Mouse (Mus musculus) cerebellum, postnatal 14 days (tissue): ENCODE data around the gene Med22.
A peak's percentile ranks its signal among the peaks of the same experiment; 100 is the strongest.
"Not testable (repeated sequence)": the region's sequence is repeated elsewhere in the genome, so short reads cannot be mapped to it uniquely, and the experiment has no call there.

Source experiments
- DNase-seq, 2 experiments: peaks; one replicate each; pipeline ENCODE4 v3.0.0; 2021; ENCODE audit warnings: mixed read lengths in 2 of 2

Med22 gene

DNA sequence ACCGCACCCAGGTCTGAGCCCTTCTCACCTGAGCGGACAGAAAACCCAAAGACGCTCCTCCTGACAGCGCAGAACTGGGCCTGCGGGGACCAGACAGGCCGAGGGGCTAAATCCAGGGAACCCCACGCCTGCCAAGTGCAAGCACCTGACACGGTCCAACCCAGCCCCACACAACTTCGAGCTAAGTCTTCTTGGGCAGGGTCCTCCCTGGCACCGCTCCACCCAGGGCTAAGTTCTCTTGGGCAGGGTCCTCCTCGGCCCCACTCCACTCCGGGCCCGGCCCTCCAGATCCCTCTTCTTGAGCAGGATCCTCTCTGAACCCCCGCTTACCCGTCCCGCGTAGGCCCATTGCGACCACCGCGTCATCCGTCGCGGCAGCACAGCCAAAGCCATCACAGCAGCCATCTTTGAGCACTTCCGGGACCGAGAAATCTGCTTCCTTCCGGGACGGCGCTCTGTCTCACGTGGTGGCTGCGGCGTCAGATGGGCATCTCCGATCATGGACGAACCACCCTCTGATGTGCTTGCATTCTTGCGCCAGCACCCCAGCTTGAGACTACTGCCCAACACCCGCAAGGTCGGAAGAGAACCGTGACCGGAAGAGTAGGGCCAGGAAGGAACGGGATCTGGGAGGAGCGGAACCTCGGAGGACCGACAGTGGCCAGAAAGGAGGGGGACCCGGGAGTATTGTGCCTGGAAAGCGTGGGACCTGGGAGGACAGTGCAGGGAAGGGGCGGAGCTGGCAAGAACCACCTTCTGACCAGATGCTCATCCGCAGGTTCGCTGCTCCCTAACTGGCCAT lies 5.7 kb upstream of the Med22 start, which contains the start of the genes Surf2 and Surf1:
Gene Surf2 (plus strand): TSS at position 441 of the 802 bp plus-strand sequence.
Gene Surf1 (minus strand): TSS at position 604 of the 802 bp plus-strand sequence.
- DNase-seq, result peak; percentile 87

DNA sequence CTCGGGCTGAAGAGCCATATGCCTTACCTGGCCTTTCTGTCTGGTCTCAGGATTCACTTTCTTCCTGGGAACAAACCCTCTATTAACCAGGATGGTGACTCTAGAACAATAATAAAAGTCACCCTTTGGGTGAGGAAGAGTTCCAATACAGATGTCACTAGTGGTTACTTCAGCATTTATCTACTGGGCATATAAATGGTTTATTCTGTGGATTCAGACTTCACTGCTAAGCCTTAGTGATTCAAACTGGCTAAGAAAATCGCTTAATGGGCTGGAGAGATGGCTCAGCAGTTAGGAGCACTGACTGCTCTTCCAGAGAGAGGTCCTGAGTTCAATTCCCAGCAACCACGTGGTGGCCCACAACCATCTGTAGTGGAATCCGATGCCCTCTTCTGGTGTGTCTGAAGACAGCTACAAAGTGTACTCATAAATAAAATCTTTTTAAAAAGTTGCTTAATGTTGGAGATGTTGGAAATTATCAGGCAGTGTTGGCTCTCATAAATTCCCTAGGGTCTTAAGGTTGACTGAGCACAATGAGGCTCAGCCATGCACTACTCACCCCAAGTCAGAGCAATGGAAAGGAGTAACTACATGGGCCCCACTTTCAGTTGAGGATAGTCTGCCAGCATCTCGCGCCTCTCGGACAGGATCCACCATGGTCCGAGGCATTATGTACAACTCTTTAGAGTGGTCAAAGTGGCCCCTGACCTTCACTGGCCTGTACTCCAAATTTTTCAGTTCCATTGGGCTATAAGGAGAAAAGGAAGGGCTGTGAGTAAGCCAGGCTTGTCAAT lies 3.9 kb upstream of the Med22 start:
- DNase-seq, result no peak

DNA sequence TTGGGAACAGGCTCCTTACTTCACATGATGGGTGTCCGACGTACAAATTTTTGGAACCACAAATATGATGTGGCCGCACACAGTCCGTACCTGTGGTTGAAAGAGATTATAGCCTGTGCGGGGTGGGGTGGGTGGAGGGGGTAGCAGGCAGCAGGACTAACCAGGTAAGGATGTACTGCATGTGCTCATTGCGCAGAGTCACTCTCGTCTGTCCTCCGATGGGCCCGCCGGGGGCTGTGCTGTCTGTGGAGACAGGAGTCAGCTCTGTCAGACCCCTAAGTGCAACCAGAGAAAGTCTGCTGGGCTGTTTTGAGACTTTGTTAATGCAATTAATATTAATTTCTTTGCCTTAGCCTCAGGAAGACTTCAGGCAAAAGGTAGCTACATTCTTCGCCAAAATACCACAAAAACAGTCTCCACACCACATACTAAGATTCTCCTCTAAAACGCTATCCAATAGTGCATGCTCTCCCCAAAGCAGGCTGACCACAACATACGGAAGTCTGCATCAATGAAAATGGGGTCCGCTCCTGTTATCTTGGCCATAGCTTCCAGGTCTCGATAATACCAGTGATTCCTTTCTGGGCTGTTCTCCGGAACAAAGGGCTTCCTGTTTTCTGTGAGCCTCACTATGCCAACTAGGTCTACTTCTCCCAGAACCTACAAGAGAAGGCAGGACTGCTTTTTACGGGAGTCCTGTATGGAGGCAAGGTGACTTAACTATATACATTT lies 3.1 kb upstream of the Med22 start:
- DNase-seq, result no peak

DNA sequence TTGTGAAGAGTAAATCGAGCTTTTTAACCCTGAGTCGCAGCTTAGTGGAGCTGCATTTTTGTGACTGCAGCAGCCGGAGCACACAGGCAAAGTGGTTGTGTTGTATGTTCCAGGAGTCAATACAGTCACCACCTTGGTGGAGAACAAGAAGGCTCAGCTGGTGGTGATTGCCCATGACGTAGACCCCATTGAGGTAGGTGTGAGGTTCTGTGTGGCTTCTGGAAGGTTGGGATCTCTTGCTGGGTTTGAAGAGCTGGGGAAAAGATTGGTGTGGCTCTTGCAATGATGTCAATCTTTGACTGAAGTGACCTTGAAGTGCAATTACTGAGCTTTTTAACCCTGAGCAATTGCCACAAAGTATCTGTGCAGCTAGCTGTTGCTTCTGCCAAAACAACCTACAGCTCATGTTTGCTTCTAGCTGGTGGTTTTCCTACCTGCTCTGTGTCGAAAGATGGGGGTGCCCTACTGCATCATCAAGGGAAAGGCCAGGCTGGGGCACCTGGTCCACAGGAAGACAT lies 1.8 kb upstream of the Med22 start:
- DNase-seq, result no peak

DNA sequence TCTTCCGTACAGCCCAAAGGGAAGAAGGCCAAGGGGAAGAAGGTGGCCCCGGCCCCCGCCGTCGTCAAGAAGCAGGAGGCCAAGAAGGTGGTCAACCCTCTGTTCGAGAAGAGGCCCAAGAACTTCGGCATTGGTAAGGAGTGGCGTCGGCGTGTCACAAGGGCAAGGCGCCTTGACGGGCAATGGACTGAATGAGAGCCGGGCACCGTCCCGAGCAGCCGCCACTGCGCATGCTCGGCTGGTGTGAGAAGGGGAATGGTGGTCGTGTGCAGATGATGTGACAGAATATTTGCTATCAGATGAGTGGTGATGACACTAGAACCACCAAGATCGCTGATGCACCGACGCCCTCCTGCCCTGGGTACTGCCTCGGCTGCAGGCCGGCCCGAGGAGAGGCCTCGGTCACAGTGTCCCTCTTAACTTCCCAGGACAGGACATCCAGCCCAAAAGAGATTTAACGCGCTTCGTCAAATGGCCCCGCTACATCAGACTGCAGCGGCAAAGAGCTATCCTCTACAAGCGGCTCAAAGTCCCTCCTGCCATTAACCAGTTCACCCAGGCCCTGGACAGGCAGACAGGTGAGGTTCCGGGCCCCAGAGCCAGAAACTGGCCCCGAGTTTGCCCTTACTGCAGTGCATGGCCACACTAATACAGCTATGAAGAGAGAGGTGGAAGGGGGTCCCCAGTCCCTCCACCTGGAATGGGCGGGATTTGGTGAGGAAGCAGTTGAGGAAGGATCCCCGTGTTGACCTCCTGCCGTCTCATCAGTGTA lies 703 bp upstream of the Med22 start:
- DNase-seq, result peak; percentile 78 to 86

DNA sequence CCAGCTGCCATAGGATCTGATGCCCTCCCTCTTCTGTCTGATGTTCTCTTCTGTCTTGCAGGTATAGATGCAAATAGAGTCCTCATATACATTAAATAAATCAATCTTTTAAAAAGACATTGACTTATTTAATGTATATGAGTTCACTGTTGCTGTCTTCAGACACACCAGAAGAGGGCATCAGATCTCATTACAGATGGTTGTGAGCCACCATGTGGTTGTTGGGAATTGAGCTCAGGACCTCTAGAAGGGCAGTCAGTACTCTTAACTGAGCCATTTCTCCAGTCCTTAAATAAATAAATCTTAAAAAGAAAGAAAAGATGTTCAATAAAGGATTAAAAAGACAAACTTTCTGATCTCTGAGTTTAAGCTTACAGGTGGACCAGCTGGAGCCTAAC lies 1.1 kb downstream of the Med22 start:
- DNase-seq, result no peak

DNA sequence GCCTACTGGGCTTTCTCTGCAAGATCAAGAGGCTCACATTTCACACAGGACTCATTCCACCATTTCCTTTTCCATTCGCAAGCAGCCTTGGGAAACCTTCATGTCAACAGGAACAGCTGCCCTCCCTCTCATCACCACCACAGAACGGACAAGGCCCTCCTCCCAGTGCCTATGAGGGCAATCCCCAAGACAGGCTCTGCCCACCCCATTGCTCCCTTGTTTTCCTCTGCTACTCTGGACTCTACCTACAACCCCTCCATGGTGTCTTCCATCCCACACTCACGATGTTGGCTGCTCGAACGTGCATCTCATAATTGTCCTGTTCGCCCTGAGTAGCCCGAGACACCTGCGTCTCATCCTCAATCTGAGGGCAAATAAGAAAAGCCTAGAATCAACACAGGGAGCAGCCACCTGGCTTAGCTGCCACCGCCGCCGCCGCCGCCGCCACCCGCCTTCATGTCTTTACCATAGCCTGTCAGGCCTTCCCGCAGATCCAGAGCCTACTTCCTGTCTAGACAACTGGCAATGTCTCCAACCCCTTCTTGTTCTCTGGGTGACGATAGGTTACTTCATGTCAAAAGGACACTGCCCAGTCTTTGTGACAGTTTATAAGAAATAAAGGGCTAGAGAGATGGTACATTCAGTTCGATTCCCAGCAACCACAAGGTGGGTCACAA lies 1.6 kb downstream of the Med22 start:
- DNase-seq, result no peak

DNA sequence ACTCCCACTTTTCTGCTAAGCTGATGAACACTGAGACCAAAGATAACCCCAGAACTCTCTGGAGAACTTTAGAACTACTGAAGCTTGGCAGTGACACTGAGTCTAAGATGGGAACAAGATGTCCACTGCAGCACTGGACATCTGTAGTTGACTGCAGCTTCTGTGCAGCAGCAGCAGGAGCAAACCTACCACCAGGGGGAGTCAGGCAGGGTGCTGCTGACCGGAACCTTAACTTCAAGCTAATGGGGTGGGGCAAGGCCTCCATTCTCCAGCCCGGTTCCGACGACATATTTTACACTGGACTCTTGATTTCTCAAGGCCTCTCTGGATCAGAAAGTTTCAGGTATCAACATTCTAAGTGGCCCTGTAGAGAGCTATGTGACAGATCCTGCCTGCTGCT lies 3.4 kb downstream of the Med22 start:
- peak; percentile 43 to 61 for DNase-seq

DNA sequence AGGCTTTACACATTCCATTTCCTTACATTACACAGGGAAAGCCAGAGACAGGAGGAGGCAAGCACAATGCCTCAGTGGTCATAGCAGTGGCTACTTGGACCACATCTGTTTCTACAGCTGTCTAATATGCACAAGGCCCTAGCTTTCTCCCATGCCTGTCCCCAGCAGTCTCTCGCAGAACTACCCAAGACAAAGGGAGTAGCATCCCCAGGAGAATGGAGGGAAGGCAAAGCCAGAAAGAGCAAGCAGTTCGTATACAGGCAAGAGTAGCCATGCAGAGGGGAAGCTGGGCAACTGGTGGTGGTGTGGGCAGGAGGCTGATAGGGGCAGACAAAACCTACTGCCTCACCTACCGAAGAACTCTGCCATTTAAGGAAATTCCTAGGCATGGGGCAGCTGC lies 4.0 kb downstream of the Med22 start:
- DNase-seq, result no peak

DNA sequence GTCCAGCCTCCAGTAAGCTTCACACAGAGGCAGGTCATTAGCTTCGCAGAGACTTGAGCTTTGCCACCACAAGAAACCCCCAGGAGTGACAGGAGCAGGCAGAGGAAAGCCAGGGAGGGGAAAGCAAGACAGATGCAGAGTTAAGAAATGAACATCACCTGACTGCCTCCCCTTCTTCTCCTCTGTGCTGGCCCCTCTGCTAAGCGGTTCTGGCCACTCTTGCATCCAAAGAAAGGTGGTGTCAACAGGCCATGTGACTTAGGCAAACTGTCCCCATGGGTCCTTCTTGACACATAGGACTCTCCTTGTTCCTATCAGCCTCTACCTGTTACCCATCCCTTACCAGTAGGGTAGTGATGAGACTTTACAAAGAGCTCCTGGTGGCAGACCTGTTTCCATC lies 4.5 kb downstream of the Med22 start:
- no peak for DNase-seq

DNA sequence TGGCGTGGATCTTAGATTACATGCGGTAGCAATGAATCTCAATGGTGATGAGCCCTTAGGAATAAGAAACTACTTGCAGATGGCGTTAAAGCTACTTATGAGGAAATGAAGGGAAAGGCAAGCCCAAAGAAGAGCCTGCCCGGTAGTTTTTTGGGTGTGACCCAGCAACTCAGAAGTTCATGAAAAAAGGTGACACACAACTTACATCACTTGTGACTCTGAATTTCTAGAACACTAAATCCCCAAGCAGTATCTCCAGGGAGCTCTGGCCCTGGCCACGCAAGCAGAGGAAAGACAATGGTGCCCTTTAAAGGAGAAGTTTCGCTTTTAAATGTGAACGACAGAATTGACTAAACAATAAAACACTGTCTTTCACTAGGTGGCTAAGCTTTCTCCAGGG lies 7.2 kb downstream of the Med22 start:
- DNase-seq, result no peak

DNA sequence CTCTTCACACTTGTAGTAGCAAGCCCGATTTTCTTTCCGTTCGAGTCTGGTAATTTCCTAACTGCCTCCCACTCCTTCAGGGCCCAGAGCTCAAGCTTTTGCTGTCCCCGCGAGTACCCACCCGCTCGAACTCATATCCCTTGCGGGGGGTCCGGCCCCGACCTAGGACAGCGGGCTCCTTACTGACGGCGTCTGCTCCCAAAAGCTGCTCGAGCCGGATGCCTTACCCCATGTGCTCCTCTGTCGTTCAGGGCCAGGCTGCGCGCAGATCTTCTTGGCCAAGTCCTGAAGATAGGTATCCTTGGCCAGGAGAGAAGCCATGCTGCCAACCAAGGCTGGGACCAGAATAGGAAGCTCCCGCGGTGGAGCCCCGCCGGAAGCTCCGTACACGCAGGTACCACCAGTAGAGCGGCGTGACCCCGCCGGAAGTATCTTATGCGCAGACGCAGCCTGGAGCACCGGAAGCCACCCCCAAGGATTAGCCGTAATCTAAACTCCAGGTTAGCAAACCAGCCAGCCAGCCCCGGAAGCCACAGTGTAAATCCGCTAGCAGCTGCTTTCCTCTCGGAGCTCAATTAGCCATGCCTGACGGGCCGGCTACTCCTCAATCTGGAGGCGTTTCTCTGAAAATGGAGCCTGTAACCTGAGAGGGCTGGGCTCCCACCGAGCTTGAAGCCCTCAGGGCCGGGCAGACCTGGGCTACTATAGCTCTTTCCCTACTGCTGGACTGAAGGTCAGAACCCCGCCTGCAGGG lies 7.8 kb downstream of the Med22 start, which contains the start of gene Surf6:
Gene Surf6 (minus strand): TSS at position 413 of the 754 bp plus-strand sequence.
- DNase-seq, result peak; percentile 94

DNA sequence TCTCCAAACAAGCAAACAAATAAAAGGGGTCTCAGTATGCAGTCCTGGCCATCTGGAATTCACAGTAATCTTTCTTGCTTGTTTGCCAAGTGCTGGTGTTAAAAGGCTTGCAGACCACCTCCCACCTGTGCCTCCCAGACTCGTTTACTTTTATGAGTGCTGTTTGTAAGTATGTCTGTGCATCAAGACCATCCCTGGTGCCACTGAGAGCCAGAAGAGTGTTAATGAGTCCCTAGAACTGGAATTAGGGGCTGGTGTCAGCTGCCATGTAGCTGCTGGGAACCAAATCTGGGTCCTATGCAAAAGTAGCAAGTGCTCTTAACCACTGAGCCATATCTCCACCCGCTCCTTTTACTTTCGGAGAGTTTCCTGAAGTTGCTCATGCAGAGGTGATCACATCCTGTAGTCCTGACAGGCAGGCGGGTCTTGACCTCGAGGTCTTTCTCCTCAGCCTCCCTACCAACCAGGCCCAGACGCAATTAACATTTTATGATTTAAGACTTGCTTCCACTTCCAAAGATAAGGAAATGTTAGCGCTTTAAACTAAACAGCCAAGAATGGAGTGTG lies 8.6 kb downstream of the Med22 start:
- no peak for DNase-seq

DNA sequence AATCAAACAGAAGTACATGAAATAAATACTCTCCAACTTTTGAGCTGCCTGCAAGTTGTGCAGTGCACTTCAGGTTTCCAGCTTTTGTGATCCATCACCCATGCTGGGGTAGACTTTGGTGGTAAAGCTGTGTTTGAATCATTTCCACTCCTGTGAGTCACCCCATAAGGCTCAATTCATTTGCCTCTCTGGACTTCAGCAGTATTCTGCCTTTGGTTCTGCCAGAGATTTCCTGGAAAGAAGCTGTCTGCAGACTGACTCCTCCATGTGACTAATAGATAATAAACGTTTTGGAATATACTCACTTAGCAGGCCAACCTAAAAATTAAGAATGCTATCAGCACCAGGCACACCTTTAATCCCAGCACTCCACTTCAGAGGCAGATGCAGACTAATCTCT lies 9.7 kb downstream of the Med22 start:
- no peak for DNase-seq

DNA sequence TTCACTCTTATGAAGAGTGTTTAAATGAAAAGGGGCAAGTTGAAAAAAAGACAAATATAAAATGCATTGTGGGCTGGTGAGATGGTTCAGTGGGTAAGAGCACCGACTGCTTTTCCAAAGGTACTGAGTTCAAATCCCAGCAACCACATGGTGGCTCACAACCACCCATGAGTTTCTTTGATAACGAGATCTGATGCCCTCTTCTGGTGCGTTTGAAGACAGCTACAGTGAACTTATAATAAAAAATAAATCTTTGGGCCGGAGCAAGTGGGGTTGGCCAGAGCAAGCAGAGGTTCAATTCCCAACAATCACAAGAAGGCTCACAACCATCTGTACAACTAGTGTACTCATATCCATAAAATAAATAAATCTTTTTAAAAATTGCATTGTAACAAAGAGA lies 14.6 kb downstream of the Med22 start:
- DNase-seq, result no peak

DNA sequence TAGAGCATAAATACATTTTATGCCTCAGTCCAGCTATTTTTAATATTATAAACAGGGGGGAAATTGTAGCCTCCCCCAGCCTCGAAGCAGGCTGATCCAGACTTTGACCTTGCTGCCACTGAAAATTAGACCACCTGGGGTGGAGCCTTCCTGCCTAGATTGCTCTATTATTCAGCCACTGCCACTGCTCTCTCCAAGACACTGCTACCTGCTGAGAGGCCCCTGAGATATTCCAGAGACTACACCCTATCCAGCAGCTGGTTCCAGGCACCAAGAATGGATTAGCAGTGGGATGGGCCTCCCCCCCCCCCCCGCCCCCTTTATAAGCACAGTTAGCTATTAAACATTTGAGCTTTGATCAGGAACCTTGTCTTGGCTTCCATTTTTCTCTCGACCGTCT lies 24.3 kb downstream of the Med22 start:
- DNase-seq, result not testable (repeated sequence)

DNA sequence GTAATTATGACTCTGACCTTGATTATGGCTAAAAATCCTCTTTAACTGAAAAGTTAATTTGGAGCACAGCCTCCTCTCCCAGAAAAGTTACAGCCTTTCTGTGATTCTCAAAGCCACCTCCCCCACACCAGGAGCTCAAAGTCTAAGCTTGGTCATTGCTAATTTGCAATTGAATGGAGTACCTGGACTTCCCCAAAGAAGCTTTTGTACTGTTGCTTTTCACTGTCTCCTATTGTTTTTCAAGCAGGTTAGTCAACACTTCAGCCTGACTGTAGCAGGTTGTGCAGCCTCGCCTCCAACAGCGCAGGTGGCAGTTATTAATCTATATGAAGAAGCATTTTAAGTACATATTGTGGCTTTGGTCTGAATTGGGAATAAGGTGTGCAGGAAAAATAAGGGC lies 24.9 kb downstream of the Med22 start:
- DNase-seq, result not testable (repeated sequence)

DNA sequence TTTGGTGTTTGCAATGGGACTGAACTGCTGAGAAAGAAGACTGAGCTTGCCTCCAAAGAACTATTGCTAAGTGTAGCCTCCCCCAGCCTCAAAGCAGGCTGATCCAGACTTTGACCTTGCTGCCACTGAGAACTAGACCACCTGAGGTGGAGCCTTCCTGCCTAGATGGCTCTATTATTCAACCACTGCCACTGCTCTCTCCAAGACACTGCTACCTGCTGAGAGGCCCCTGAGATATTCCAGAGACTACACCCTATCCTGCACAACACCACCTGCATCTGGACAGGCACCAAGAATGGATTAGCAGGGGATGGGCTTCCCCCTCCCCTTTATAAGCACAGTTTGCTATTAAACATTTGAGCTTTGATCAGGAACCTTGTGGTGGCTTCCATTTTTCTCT lies 31.9 kb downstream of the Med22 start:
- DNase-seq, result no peak

DNA sequence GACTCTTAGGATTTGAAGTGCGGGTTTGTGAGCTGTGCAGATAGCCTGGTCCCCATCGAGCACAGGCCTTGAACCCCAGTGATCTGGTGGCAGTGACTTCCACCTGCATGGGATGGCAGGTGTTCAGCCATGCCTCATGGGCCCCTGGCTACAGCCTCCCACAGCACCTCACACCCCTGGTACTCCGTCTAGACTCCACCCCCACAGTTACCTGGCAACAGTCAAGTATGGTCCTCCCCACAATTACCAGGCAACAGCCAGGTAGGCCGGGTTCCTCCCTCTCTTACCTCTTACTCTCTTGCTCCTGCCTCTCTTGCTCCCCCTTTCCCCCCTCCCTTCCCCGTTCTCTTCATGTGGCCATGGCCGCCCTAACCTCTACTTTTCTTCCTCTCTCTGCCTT lies 39.8 kb downstream of the Med22 start:
- DNase-seq, result no peak

DNA sequence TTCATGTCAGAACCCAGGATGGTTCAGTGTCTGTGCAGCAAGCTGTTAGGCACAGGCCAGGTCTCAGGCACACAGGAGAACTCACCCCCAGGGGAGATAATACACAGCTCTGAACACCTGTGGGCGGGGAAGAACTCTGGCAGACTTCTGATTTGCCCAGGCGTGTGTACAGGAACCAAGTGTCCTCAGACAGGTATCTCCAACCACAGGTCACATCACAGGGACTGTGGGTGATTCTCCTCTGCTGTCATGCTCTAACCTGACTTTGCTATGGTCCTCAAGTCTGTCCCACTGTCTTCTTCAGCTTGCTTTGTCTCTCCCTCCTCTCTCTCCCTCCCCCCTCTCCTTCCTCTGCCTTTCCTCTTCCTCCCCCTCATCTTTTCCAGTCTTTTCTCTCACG lies 45.6 kb downstream of the Med22 start, which contains the start of gene Abo:
Gene Abo (minus strand): TSS at position 101 of the 400 bp plus-strand sequence.
- DNase-seq, result no peak
